Mouse (Mus musculus): ENCODE results near the gene Tlcd2. TPM values are rescaled to one million over a fixed set of nuclear protein-coding genes. Genes with fewer than 3 reads are reported as not detected.
A peak's percentile ranks its signal among the peaks of the same experiment; 100 is the strongest.

Tlcd2 gene
- polyA plus RNA-seq, 1 experiment from 2014 or later, result 4.5 TPM

MicroRNA genes within 50 kb of the gene (microRNA counts, 519-probe panel; counts per million panel counts)
- 5,961 counts per million, percentile 79 among the panel's probes with 10 or more counts for microRNA mmu-miR-22

Small RNA genes within 50 kb of the gene (microRNA-seq; reads per million reads assigned to microRNA genes)
- gene Mir22, result 7,751 reads per million, percentile 95 among the genes with 10 or more reads in this experiment

Other genes with a start within 250 kb of the Tlcd2 start
- gene Rpa1, start 113.4 kb upstream of the Tlcd2 start, polyA plus RNA-seq (2014; fragmentation: Nextera tagmentation; extraction: Ambion mirVana), result 48.0 and 51.1 TPM in 2 replicates
- gene Smyd4, start 113.3 kb upstream of the Tlcd2 start, polyA plus RNA-seq (2014; fragmentation: Nextera tagmentation; extraction: Ambion mirVana), result 12.0 and 13.2 TPM in 2 replicates
- 49.9 and 66.1 TPM in 2 replicates for gene Serpinf1, start 39.0 kb upstream of the Tlcd2 start, polyA plus RNA-seq (2014; fragmentation: Nextera tagmentation; extraction: Ambion mirVana)
- not detected in 2 replicates for gene Serpinf2, start 22.1 kb upstream of the Tlcd2 start, polyA plus RNA-seq (2014; fragmentation: Nextera tagmentation; extraction: Ambion mirVana)
- gene Wdr81, start 7.0 kb upstream of the Tlcd2 start, polyA plus RNA-seq (2014; fragmentation: Nextera tagmentation; extraction: Ambion mirVana), result 6.5 and 7.9 TPM in 2 replicates
- 74.5 and 83.2 TPM in 2 replicates for gene Prpf8, start 25.1 kb downstream of the Tlcd2 start, polyA plus RNA-seq (2014; fragmentation: Nextera tagmentation; extraction: Ambion mirVana)
- gene Rilp, start 48.4 kb downstream of the Tlcd2 start, polyA plus RNA-seq (2014; fragmentation: Nextera tagmentation; extraction: Ambion mirVana), result 2.8 and 3.1 TPM in 2 replicates
- gene Scarf1, start 51.8 kb downstream of the Tlcd2 start, polyA plus RNA-seq (2014; fragmentation: Nextera tagmentation; extraction: Ambion mirVana), result 3.5 and 4.2 TPM in 2 replicates
- 13.8 and 15.2 TPM in 2 replicates for gene Slc43a2, start 70.0 kb downstream of the Tlcd2 start, polyA plus RNA-seq (2014; fragmentation: Nextera tagmentation; extraction: Ambion mirVana)
- gene Pitpna, start 126.4 kb downstream of the Tlcd2 start, polyA plus RNA-seq (2014; fragmentation: Nextera tagmentation; extraction: Ambion mirVana), result 136 and 159 TPM in 2 replicates
- 42.3 and 44.9 TPM in 2 replicates for gene Inpp5k, start 169.3 kb downstream of the Tlcd2 start, polyA plus RNA-seq (2014; fragmentation: Nextera tagmentation; extraction: Ambion mirVana)
- 8.7 and 10.4 TPM in 2 replicates for gene Myo1c, start 188.8 kb downstream of the Tlcd2 start, polyA plus RNA-seq (2014; fragmentation: Nextera tagmentation; extraction: Ambion mirVana)
- 102 and 115 TPM in 2 replicates for gene Crk, start 217.5 kb downstream of the Tlcd2 start, polyA plus RNA-seq (2014; fragmentation: Nextera tagmentation; extraction: Ambion mirVana)

All from hindbrain, embryonic 14.5 days (tissue).